Mouse (Mus musculus): ENCODE data around the gene F11r. TPM values are rescaled to one million over a fixed set of nuclear protein-coding genes. Genes with fewer than 3 reads are reported as not detected.

F11r gene
- total RNA-seq (2021), result 1 to 10 TPM; 6.3 to 9.0 TPM

GRCm38 (mm10) chr1:171437264-171438013, at the start of gene F11r:
Gene F11r, plus strand, starts transcription at chr1:171437535.
- intact Hi-C loops (cut with DNase I), result no loop called here

GRCm38 (mm10) chr1:171388376-171389102, 48.8 kb upstream of the F11r start, which contains the start of gene Arhgap30:
Gene Arhgap30, plus strand, starts transcription at chr1:171388954.
- peak; percentile 32 to 56 for DNase-seq (ENCODE audit: extremely low spot score in 1 of 2, low spot score in 2 of 2)
- intact Hi-C loops (cut with DNase I), result no loop called here

More at GRCm38 (mm10) chr1:171437264-171438013, at the start of gene F11r:
- DNase-seq (ENCODE audit: extremely low spot score in 1 of 2, low spot score in 2 of 2), result peak in 1 of 2 experiments; percentile 82

- intact Hi-C loops (cut with DNase I), result no loop called here
- no peak for DNase-seq (ENCODE audit: extremely low spot score in 1 of 2, low spot score in 2 of 2)
These were observed 47.2 kb upstream of the F11r start for GRCm38 (mm10) chr1:171390101-171390500.

- no peak for DNase-seq (ENCODE audit: extremely low spot score in 1 of 2, low spot score in 2 of 2)
- intact Hi-C loops (cut with DNase I), result no loop called here
These were observed 35.5 kb upstream of the F11r start for GRCm38 (mm10) chr1:171401821-171402220.

GRCm38 (mm10) chr1:171402991-171403390, 34.3 kb upstream of the F11r start:
- no peak for DNase-seq (ENCODE audit: extremely low spot score in 1 of 2, low spot score in 2 of 2)

GRCm38 (mm10) chr1:171407263-171407662, 30.1 kb upstream of the F11r start:
- intact Hi-C loops (cut with DNase I), result no loop called here
- DNase-seq (ENCODE audit: extremely low spot score in 1 of 2, low spot score in 2 of 2), result no peak

More at GRCm38 (mm10) chr1:171402991-171403390, 34.3 kb upstream of the F11r start:
- intact Hi-C loops (cut with DNase I), result no loop called here

GRCm38 (mm10) chr1:171410231-171410630, 27.1 kb upstream of the F11r start:
- DNase-seq (ENCODE audit: extremely low spot score in 1 of 2, low spot score in 2 of 2), result no peak
- intact Hi-C loops (cut with DNase I), result loop anchor here (5.0 to 10.0 kb wide), 2 partner anchors 48 to 65 kb away; partner anchors contain the start of gene Klhdc9

- intact Hi-C loops (cut with DNase I), result loop anchor here (5.0 to 10.0 kb wide), 2 partner anchors 49 to 64 kb away; partner anchors contain the start of gene Klhdc9
- DNase-seq (ENCODE audit: extremely low spot score in 1 of 2, low spot score in 2 of 2), result peak; percentile 93 to 97
These were observed 26.3 kb upstream of the F11r start, which contains the start of gene Usf1 for GRCm38 (mm10) chr1:171410947-171411484. Gene Usf1, plus strand, starts transcription at chr1:171411313.

- intact Hi-C loops (cut with DNase I), result loop anchor here (5.0 to 10.0 kb wide), 2 partner anchors 49 to 63 kb away; partner anchors contain the start of gene Klhdc9
- no peak for DNase-seq (ENCODE audit: extremely low spot score in 1 of 2, low spot score in 2 of 2)
These were observed 25.8 kb upstream of the F11r start for GRCm38 (mm10) chr1:171411492-171411941.

- peak in 1 of 2 experiments; percentile 64 for DNase-seq (ENCODE audit: extremely low spot score in 1 of 2, low spot score in 2 of 2)
- intact Hi-C loops (cut with DNase I), result loop anchor here (5.0 to 10.0 kb wide), 2 partner anchors 50 to 63 kb away; partner anchors contain the start of gene Klhdc9
These were observed 25.3 kb upstream of the F11r start for GRCm38 (mm10) chr1:171412001-171412441.

- intact Hi-C loops (cut with DNase I), result loop anchor here (5.0 to 10.0 kb wide), 2 partner anchors 50 to 62 kb away; partner anchors contain the start of gene Klhdc9
- DNase-seq (ENCODE audit: extremely low spot score in 1 of 2, low spot score in 2 of 2), result peak in 1 of 2 experiments; percentile 56
These were observed 24.9 kb upstream of the F11r start for GRCm38 (mm10) chr1:171412446-171412845.

GRCm38 (mm10) chr1:171413608-171414007, 23.7 kb upstream of the F11r start:
- DNase-seq (ENCODE audit: extremely low spot score in 1 of 2, low spot score in 2 of 2), result no peak
- intact Hi-C loops (cut with DNase I), result loop anchor here (5.0 to 10.0 kb wide), 2 partner anchors 51 to 61 kb away; partner anchors contain the start of gene Klhdc9

- intact Hi-C loops (cut with DNase I), result loop anchor here (5.0 to 10.0 kb wide), 2 partner anchors 56 to 694 kb away; no protein-coding TSS in a partner anchor
These were observed 18.7 kb upstream of the F11r start, which contains the start of gene Tstd1 for GRCm38 (mm10) chr1:171418660-171419059. Gene Tstd1, plus strand, starts transcription at chr1:171418872.

GRCm38 (mm10) chr1:171419291-171419882, 17.9 kb upstream of the F11r start:
- DNase-seq (ENCODE audit: extremely low spot score in 1 of 2, low spot score in 2 of 2), result no peak
- intact Hi-C loops (cut with DNase I), result loop anchor here (5.0 to 10.0 kb wide), 2 partner anchors 55 to 693 kb away; no protein-coding TSS in a partner anchor

More at GRCm38 (mm10) chr1:171418660-171419059, 18.7 kb upstream of the F11r start, which contains the start of gene Tstd1:
- DNase-seq (ENCODE audit: extremely low spot score in 1 of 2, low spot score in 2 of 2), result no peak

GRCm38 (mm10) chr1:171419905-171420304, 17.4 kb upstream of the F11r start:
- DNase-seq (ENCODE audit: extremely low spot score in 1 of 2, low spot score in 2 of 2), result no peak
- intact Hi-C loops (cut with DNase I), result loop anchor here (5.0 to 10.0 kb wide), 2 partner anchors 55 to 692 kb away; no protein-coding TSS in a partner anchor

GRCm38 (mm10) chr1:171422504-171423095, 14.7 kb upstream of the F11r start:
- DNase-seq (ENCODE audit: extremely low spot score in 1 of 2, low spot score in 2 of 2), result no peak
- intact Hi-C loops (cut with DNase I), result no loop called here

- intact Hi-C loops (cut with DNase I), result no loop called here
- no peak for DNase-seq (ENCODE audit: extremely low spot score in 1 of 2, low spot score in 2 of 2)
These were observed 12.7 kb upstream of the F11r start for GRCm38 (mm10) chr1:171424638-171425037.

- no peak for DNase-seq (ENCODE audit: extremely low spot score in 1 of 2, low spot score in 2 of 2)
These were observed 12.2 kb upstream of the F11r start for GRCm38 (mm10) chr1:171425126-171425525.

More at GRCm38 (mm10) chr1:171425126-171425525, 12.2 kb upstream of the F11r start:
- intact Hi-C loops (cut with DNase I), result no loop called here
